Mouse (Mus musculus) gastrocnemius, adult 2 months (tissue): ENCODE results near the gene Cnn1. TPM values are rescaled to one million over a fixed set of nuclear protein-coding genes. Genes with fewer than 3 reads are reported as not detected.
"Not testable (repeated sequence)": the region's sequence is repeated elsewhere in the genome, so short reads cannot be mapped to it uniquely, and the experiment has no call there.

Experiments used
- DNase-seq: peaks from one replicate; pipeline ENCODE4 v3.0.0; 2022
- H3K27ac ChIP-seq: fragments of 200-600 bp; 2 replicates; pipeline ENCODE4 v1.8.1; 2022; ENCODE audit warnings: mild to moderate bottlenecking
- H3K4me3 ChIP-seq: fragments of 200-600 bp; 2 replicates; pipeline ENCODE4 v1.8.1; 2022; ENCODE audit warnings: mild to moderate bottlenecking, moderate library complexity
- CTCF ChIP-seq: fragments of 200-600 bp; IDR thresholded peaks from 2 replicates; pipeline ENCODE4 v1.8.1; 2022; ENCODE audit warnings: antibody characterized with exemption, mild to moderate bottlenecking, moderate library complexity
- intact Hi-C: fragments of 180-260 bp; cut with DNase I; formaldehyde crosslinking; loops from one replicate; pipeline ENCODE4 v1.15.1; 2025
- total RNA-seq, 2 experiments: library from RNA; stranded (reverse); gene quantifications; 2 replicates each; pipeline ENCODE4 v1.2.3; 2021

The Cnn1 gene
- total RNA-seq, 2 experiments from 2014 or later = 3.0 to 3.5 TPM

DNA sequence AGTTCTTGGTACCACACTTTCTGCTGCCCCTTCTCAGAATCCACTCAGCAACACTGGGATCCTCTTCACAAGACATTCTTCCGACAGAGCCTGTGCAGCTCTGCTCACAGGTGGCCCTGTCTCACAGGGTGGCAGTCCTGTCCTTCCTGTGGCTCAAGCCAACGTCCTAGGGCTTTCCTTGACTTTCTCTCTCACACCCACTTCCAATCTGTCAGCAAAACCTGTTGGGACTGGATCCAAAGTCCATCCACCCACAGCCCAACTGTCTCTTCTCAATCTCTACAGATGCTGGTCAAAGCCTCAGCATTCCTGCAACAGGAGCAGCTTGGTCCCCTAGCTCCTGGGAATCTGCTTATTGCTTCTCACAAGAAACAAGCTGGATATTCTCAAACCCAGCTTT lies 37.7 kb upstream of the Cnn1 start:
- intact Hi-C loops = no loop called here
- H3K27ac ChIP-seq = no peak overlapping the region
- TF ChIP-seq CTCF = no peak
- no peak overlapping the region for H3K4me3 ChIP-seq
- no peak for DNase-seq

DNA sequence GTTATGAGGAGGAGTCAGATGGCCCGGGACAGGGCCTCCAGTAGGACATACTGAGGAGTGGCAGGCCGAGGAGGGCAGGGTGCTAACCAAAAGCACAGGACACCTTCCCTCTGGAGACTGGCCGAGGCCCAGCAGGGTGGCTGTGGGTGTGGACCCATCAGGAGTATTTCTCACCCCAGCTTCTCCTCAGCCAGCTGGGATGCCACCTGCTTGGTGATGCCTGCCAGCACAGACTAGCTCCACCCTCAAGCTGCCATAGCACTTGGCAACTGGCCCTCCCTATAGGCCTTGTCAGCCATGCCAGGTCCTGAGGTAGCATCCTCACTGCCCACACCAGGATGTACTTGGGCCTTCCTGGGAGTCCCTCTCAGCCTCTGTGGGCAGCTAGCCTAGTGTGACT lies 34.7 kb upstream of the Cnn1 start:
- intact Hi-C loops = no loop called here
- Histone ChIP-seq H3K27ac (no peak overlapping the region), H3K4me3 (no peak overlapping the region)
- no peak for DNase-seq
- TF ChIP-seq CTCF = no peak

DNA sequence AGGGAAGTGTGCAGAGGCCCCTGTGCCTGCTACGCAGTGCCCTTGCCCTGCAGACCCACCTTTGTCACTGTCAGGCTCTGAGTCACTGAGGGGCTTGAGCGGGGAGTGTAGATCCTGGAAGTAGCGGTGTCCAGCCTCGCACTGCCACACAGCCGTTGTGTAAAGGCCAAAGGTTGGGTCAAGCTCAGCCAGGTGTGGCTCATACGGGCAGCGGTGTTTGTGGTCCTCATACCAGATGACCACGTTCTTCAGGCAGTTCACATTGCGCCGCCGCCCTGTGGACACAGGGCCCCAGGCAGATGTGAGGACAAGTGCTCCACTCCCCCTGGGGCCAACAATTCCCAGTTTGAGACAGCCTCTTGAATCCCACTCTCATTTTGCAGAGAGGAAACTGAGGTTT lies 33.4 kb upstream of the Cnn1 start:
- DNase-seq = no peak
- H3K4me3 ChIP-seq = no peak overlapping the region
- intact Hi-C loops = loop anchor here (1.0 kb wide), 2 partner anchors 78 to 90 kb away; no protein-coding TSS in a partner anchor
- no peak for TF ChIP-seq CTCF
- no peak overlapping the region for H3K27ac ChIP-seq

DNA sequence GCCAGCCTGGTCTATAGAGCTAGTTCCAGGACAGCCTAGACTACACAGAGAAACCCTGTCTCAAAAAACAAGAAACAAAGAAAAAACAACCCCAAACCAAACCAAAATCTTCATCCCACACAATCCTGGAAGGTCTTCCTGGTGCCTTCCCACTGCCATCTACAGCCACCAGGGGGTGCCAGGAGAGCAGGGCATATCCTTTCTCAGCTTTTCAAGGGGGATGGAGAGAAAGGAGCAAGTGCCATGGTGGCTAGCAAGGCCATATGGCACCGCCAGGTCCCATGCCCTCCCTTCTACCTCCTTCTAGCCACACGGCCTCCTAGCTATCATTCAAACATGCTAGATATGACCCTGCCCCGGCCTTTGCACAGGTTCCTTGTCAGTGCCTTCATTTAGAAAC lies 32.6 kb upstream of the Cnn1 start:
- DNase-seq = peak; percentile 70
- H3K4me3 ChIP-seq = no peak overlapping the region
- no peak overlapping the region for H3K27ac ChIP-seq
- intact Hi-C loops = loop anchor here (1.0 kb wide), 2 partner anchors 77 to 89 kb away; no protein-coding TSS in a partner anchor
- peak; percentile 89 for TF ChIP-seq CTCF

DNA sequence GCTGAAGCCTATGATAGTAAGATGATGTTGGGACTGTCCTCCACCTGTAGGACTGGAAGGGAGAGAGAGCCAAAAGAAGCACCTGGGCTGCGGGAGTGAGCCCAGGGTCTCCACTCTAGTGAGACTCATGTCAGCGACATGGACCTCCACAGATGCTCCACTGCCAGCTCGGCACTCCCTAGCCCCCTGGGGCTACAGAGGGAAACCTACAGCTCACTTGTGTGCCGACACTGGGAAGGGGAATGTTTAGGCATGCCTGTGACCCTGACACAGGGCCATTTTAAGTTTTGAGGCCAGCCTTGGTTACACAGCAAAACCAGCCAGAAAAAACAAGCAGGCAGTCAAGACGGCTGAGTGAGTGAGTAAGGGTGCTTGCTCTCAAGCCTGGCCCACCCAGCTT lies 31.8 kb upstream of the Cnn1 start:
- DNase-seq = no peak
- intact Hi-C loops = no loop called here
- Histone ChIP-seq H3K27ac (no peak overlapping the region), H3K4me3 (no peak overlapping the region)
- TF ChIP-seq CTCF = no peak

DNA sequence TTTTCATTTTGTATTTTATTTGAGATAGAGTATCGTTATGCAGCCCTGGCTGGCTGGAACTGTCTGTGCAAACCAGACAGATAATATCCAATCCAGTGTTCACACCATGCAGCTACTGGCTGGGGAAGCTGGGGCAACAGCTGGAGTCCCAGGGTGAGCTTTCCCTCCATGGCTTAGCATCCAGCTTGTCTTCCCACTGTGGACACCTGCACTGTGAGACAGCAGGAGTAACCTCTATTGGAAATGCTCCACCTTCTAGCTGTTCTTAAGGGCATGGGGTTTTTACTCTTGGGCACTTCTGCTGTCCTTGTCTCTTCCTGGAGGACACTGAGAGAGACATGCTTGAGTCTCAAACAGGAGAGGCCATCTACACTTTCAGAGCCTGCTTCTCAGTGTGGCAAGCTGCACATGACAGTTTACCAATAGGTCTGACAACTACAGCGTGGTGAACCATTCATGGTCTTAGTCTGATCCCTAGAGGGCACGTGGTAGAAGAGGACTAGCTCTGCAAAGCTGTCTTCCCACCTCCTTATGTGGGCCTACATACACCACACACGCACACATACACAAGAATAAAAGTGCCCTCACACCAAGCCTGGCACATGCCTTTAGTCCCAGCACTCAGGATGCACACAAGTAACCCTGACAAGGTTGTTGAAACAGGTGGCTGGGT lies 29.0 kb upstream of the Cnn1 start:
- intact Hi-C loops = loop anchor here (2.0 to 5.0 kb wide), 3 partner anchors 47 to 113 kb away; partner anchors contain the start of genes Ccdc151, Elof1, Prkcsh and Swsap1
- Histone ChIP-seq H3K27ac (peak overlapping the region; percentile 97), H3K4me3 (peak overlapping the region; percentile 87)
- no peak for DNase-seq
- TF ChIP-seq CTCF = no peak

DNA sequence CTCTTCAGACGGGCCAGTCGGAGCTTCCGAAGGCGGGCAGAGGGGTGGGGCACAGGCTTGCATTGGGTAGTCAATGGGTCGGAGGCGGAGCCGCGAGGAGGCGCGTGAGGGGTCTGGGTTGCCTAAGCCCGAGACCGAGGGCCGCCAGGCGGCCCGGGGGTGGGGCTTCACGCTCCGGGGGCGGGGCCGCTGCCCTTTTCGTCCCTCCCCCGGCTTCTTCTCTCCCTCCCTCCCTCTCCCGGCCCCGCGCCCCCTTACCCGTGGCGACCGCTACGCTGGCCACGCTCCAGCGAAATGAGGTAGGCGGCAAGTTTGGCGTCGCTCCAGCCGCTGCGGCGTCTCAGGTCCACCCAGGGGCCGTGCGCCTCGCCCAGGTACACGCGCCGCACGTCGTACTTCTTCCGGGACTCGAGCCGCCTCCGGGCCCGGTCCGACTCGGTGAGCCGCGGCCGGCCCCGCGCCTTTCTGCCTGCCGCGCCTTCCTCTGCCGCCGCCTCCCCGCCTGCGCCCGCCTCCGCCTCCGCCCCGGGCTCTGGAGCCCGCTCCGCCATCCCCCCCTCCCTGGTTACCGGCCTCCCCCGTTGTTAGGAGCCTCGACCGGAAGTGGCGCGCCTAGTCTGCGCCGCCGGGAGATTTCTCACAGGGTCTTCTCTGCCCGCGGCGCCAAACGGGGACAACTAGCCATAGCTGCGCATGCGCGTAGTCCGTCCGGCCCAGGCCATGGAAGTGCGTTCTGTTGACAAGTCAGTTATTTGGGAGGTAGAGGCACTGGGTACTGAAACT lies 28.0 kb upstream of the Cnn1 start, which contains the start of the genes Gm49318 and Zfp653:
Gene Gm49318 (minus strand): TSS at position 469 of the 783 bp plus-strand sequence.
Gene Zfp653 (minus strand): TSS at position 586 of the 783 bp plus-strand sequence.
- peak; percentile 16; the same call in 1 of the 2 replicates for TF ChIP-seq CTCF
- peak; percentile 99 for DNase-seq
- Histone ChIP-seq H3K4me3 (peak within 1 kb of the TSS; percentile 87), H3K27ac (peak within 1 kb of the TSS; percentile 97)
- intact Hi-C loops = loop anchor here (1.0 to 5.0 kb wide), 4 partner anchors 14 to 114 kb away; partner anchors contain the start of genes Ccdc151, Ecsit, Elof1 and Prkcsh

DNA sequence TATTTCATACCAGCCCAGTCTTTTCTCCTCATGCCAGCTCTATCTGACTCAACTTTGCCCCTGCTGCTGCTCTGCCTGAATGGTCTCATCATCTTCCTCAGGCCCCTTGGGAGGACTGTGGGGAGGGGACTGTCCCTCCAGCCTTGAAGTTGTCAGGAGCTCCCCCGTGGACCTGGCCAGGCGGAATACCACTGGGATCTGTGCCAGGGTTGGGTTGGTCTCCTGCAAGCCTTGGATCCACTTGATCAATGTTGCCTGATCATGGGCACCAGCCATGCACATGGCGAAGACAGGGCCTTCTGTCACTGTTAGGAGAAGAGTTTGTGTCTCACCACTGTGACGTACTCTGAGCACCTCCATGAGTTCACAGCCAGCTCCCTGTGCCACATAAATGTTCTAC lies 26.7 kb upstream of the Cnn1 start:
- Histone ChIP-seq H3K27ac (no peak overlapping the region), H3K4me3 (no peak overlapping the region)
- no peak for TF ChIP-seq CTCF
- intact Hi-C loops = loop anchor here (5.0 kb wide), 2 partner anchors 70 to 115 kb away; partner anchors contain the start of genes Ccdc151, Prkcsh and Swsap1
- no peak for DNase-seq

DNA sequence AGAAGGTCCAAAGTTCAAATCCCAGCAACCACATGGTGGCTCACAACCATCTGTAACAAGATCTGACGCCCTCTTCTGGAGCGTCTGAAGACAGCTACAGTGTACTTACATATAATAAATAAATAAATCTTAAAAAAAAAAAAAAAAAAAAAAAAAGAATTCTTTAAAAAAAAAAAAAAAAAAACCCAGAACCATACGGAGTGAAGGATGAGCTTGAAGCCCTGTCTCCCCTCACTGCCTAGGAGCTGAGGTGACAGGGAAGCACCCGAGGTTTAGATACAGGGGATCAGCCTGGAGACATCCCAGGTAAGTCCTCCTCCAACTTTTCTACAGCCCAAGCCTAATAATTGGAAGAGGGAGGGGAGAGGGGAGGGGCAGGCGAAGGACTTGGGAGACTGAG lies 23.2 kb upstream of the Cnn1 start:
- H3K4me3 ChIP-seq, H3K27ac ChIP-seq, DNase-seq, intact Hi-C loops: not testable (repeated sequence)

DNA sequence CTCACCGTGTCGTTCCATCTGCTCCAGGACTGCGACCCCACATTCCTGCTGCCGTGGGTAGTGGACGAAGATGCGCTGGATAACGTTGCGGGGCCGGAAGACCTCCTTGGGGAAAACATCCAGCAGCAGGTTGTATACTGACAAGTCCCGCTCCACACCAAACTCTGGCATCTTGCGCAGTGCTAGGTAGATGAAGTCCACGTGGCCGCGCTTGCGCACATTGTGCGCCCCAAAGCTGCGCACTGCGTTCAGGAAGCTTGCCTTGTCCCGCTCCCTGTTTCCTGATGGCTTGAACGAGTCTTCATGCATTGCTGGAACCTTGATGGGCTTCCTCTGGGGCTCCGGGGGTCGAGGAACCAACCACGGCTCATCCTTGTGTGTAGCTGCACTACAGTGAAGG lies 22.8 kb upstream of the Cnn1 start:
- DNase-seq = no peak
- no peak overlapping the region for H3K4me3 ChIP-seq
- no peak overlapping the region for H3K27ac ChIP-seq
- TF ChIP-seq CTCF = no peak
- intact Hi-C loops = no loop called here

DNA sequence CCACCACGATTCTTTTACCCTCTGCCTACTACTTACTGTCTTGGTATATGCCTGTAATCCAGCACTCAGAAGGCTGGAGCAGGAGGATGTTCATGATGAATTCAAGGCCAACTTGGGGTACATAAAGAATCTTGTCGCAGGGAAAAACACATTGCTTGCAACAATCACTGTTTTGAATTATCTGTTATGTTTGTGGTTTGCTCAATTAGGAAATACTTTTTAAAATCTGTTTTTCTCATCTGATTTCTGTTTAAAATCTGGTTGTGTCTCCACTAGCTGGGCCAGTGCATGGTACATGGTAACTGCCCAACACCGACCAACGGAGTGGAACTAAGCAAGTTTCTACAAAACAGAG lies 14.4 kb upstream of the Cnn1 start:
- intact Hi-C loops = loop anchor here (1.0 kb wide), 1 partner anchor 13 kb away; the partner anchor contains the start of genes Gm49318 and Zfp653
- TF ChIP-seq CTCF = no peak
- peak overlapping the region; percentile 92 for H3K27ac ChIP-seq
- DNase-seq = no peak
- peak overlapping the region; percentile 96 for H3K4me3 ChIP-seq

DNA sequence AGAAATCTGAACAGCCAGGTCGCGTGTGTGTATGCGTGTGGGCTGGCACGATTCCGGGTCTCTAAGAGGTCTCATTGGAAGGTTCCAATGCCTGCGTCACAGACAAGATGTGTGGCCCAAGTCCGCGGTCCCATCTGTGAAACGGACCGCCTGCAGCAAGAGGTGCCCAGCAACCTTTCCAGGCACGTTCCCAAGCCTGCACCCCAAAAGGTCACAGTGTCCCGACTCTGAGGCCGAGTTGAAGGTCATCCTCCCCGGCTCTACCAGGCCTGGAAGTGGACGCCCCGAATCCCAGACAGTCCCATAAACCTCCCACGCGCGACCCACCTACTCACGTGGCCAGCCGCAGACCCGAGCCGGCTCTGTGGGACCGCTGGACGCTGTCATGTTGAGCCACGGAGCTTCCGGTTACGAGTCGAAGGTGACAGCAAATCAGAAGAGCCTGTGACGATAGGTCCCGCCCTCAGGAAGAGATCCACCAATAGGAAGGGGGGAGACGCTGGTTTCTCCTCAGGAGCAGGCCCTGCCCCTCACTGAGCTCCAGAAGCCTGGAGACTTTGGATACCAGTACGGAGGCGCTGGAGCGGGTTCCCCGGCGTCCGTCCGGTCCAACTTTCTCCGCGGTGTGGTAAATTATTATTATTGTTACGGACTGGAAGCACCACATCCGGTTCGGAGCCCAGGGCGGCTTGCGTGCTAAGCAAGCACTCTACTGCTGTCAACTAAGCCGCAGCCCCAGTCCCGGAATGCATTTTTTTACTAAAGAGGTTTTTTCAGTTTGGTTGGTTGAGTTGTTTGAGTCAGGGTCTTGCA lies 13.8 kb upstream of the Cnn1 start, which contains the start of gene Ecsit:
Gene Ecsit (minus strand): TSS at position 417 of the 813 bp plus-strand sequence.
- intact Hi-C loops = loop anchor here (1.0 kb wide), 1 partner anchor 14 kb away; the partner anchor contains the start of genes Gm49318 and Zfp653
- Histone ChIP-seq H3K4me3 (peak within 1 kb of the TSS; percentile 96), H3K27ac (peak within 1 kb of the TSS; percentile 92)
- TF ChIP-seq CTCF = no peak
- DNase-seq = peak; percentile 94
